Mouse (Mus musculus) limb, embryonic 14.5 days (tissue): ENCODE measurements around the gene Gm3173. TPM values are rescaled to one million over a fixed set of nuclear protein-coding genes. Genes with fewer than 3 reads are reported as not detected.
"Not testable (repeated sequence)": the region's sequence is repeated elsewhere in the genome, so short reads cannot be mapped to it uniquely, and the experiment has no call there.

ENCODE experiments used
- ATAC-seq: fragments of 200-750 bp; cut with Nextera tagmentation; 2 replicates; pipeline ENCODE4 v1.8.0; 2017; ENCODE audit warnings: low read depth, moderate number of reproducible peaks, moderate TSS enrichment; ENCODE audit not compliant: low FRiP score
- DNase-seq: peaks from one replicate; pipeline ENCODE4 v3.0.0-alpha.2; 2015; ENCODE audit warnings: low spot score
- H3K27ac ChIP-seq: fragments of 300-500 bp; sonication (generic); replicated peaks from 2 replicates; pipeline ENCODE4 v1.5.1; 2014; ENCODE audit warnings: low read depth, mild to moderate bottlenecking, low read length, moderate library complexity, mixed read lengths
- H3K27me3 ChIP-seq: fragments of 300-500 bp; sonication (generic); 2 replicates; pipeline ENCODE4 v1.6.1; 2014; ENCODE audit warnings: low read length, mixed read lengths; ENCODE audit not compliant: control insufficient read depth, insufficient read depth
- H3K36me3 ChIP-seq: fragments of 300-500 bp; sonication (generic); 2 replicates; pipeline ENCODE4 v1.6.1; 2014; ENCODE audit warnings: mild to moderate bottlenecking, low read length, moderate library complexity, mixed read lengths; ENCODE audit not compliant: control insufficient read depth, insufficient read depth
- H3K4me1 ChIP-seq: fragments of 300-500 bp; sonication (generic); 2 replicates; pipeline ENCODE4 v1.6.1; 2014; ENCODE audit warnings: antibody characterized with exemption, low read length, mixed read lengths; ENCODE audit not compliant: control insufficient read depth, insufficient read depth
- H3K4me2 ChIP-seq: fragments of 300-500 bp; sonication (generic); replicated peaks from 2 replicates; pipeline ENCODE4 v1.6.1; 2014; ENCODE audit warnings: low read depth, mild to moderate bottlenecking, low read length, moderate library complexity; ENCODE audit not compliant: severe bottlenecking
- H3K4me3 ChIP-seq: fragments of 300-500 bp; sonication (generic); replicated peaks from 2 replicates; pipeline ENCODE4 v1.5.1; 2014; ENCODE audit warnings: low read length
- H3K9ac ChIP-seq: fragments of 300-500 bp; sonication (generic); 2 replicates; pipeline ENCODE4 v1.6.1; 2014; ENCODE audit warnings: mild to moderate bottlenecking, low read depth, low read length, moderate library complexity; ENCODE audit not compliant: severe bottlenecking
- H3K9me3 ChIP-seq: fragments of 300-500 bp; sonication (generic); 2 replicates; pipeline ENCODE4 v1.6.1; 2016; ENCODE audit warnings: low read length; ENCODE audit not compliant: control insufficient read depth
- WGBS: fragments of 180-500 bp; shearing (Covaris S2); extraction: QIAGEN DNeasy Blood & Tissue Kit; methylation state at CpG from one replicate; pipeline ENCODE4 v1.1.7; 2014; 5-methylcytosine and 5-hydroxymethylcytosine counted together
- polyA plus RNA-seq, 2 experiments: library from polyadenylated mRNA; depleted of rRNA in 1 of 2; stranded (reverse) in 1 of 2; unstranded in 1 of 2; fragments of >200 nt; fragmentation: Nextera tagmentation in 1 of 2; extraction: Ambion mirVana in 1 of 2; gene quantifications; 2 replicates each; pipeline versions ENCODE4 v1.2.1 to v1.2.3; 2012 to 2014

Gm3173 gene
- polyA plus RNA-seq, 2 experiments: 2.8 TPM; not detected in 1

DNA sequence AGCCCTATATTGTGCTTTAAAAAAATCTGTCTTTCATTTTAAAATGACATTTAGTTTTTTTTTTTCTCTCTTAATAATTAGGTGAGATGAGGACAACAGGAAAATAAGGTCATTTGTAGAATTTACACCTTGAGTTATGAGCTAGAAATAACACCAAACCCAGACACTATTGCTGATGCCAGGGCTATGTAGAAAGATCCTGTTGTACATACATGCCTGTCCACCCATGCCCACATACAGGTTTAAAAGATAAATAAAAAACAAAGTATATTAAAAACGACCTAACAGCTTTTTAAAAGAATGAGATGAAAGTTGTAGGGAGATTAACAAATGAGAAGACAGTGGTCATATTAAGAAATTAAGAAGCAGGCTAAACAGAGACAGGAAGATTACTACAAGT is 20.9 kb upstream of the Gm3173 start:
- H3K9me3 ChIP-seq, H3K4me3 ChIP-seq, DNase-seq, H3K36me3 ChIP-seq, H3K27me3 ChIP-seq, H3K9ac ChIP-seq, H3K27ac ChIP-seq, H3K4me2 ChIP-seq, ATAC-seq, H3K4me1 ChIP-seq: not testable (repeated sequence)
- WGBS: 50% methylated on average over 1 of the region's 1 CpGs

DNA sequence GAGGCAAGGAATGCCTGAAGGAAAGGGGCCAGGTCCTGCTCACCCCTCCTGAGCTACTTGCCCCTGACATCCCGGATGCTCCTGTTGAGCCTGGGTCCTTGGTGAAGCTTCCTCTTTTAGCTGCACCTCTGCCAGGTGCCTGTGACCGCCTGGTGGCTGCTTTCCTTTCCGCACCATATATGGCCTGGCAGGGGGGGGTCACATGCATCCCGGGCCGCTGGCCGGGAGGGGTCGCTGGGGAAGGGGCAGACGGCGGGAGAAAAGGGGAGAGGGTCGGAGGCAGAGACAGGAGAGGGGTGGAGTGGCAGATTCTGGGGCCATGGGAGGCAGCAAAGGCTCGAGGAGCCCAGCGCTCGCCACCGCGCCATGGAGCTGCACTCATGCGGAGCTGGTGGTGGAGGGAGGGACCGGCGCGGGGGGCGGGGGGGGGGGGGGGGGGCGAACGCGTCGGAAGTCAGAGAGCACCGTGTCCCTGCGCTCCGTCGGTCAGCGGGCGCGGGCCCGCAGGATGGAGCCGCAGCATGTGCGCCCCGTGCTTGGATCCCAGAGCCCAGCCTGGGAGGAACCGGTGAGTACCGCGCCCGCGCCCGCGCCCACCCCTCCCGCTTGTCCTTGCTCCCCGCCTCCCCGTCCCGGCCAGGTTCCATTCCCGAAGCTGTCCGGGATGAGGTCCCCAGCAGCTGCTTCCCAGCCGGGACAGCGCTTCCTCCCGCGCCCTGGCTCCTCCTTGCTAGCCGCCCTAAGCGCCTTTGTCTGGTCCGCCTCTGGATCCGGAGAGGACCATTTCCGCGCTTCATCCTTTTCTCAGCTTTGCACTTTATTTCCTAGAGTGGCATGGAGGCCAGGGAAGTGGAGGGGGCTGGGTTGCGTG is 15.6 kb upstream of the Gm3173 start, which contains the start of gene Gm3164:
Gene Gm3164 (plus strand): TSS at position 484 of the 871 bp plus-strand sequence.
- ATAC-seq, H3K9me3 ChIP-seq, H3K27ac ChIP-seq, H3K9ac ChIP-seq, H3K36me3 ChIP-seq, H3K27me3 ChIP-seq, H3K4me1 ChIP-seq: not testable (repeated sequence)
- Histone ChIP-seq H3K4me2 (peak within 1 kb of the TSS; percentile 48), H3K4me3 (peak within 1 kb of the TSS; percentile 25)
- WGBS: 2% methylated on average over 34 of the region's 59 CpGs
- peak; percentile 2 for DNase-seq

DNA sequence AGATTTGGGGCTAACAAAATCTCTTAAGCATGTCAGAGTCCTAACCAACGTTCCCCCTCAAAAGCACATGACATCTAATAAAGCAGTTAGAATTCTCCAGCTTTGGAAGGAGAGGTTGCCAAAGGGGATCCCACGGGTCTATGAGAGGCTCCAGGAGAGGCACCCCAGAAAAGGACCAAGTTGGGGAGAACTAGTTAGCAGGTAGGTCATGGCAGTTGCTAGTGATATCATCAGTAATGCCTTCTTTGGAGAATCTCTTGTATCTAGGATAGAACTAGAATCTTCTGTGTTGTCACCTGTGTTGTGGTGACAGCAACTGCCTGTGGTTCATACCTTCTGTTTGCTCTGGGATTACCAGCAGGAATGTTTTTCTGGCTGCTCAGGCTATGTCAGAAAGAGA is 50.7 kb downstream of the Gm3173 start, which contains the start of gene Gm3182:
Gene Gm3182 (plus strand): TSS at position 301 of the 400 bp plus-strand sequence.
- not testable (repeated sequence) for H3K27me3 ChIP-seq, H3K27ac ChIP-seq, DNase-seq, H3K9me3 ChIP-seq, H3K9ac ChIP-seq, H3K4me1 ChIP-seq, ATAC-seq, H3K36me3 ChIP-seq, H3K4me3 ChIP-seq, H3K4me2 ChIP-seq
- no CpG with 5 or more reads among the region's 2 CpGs for WGBS

DNA sequence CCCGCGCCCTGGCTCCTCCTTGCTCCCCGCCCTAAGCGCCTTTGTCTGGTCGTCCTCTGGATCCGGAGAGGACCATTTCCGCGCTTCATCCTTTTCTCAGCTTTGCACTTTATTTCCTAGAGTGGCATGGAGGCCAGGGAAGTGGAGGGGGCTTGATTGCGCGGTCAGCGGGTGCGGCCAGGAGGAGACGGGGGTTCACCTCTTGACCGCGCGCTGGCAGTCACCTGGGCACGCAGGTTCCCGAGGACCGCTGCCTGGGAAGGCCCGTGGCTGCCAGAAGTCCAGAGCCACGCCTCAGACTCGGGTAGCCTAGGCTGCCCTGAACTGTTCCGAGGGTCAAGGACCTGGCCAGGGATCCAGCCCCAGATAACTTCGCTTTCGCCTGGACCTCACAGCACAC is 68.6 kb downstream of the Gm3173 start:
- H3K27ac ChIP-seq, H3K9ac ChIP-seq, ATAC-seq, H3K9me3 ChIP-seq, H3K27me3 ChIP-seq, DNase-seq, H3K36me3 ChIP-seq, H3K4me1 ChIP-seq: not testable (repeated sequence)
- WGBS: 2% methylated on average over 15 of the region's 25 CpGs
- H3K4me2 ChIP-seq: peak overlapping the region; percentile 37
- peak overlapping the region; percentile 21 for H3K4me3 ChIP-seq

DNA sequence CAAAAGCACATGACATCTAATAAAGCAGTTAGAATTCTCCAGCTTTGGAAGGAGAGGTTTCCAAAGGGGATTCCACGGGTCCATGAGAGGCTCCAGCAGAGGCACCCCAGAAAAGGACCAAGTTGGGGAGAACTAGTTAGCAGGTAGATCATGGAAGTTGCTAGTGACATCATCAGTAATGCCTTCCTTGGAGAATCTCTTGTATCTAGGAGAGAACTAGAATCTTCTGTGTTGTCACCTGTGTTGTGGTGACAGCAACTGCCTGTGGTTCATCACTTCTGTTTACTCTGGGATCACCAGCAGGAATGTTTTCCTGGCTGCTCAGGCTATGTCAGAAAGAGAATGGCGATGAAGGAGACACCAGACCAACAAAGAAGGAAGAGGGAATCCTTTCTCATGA is 124.3 kb downstream of the Gm3173 start, which contains the start of gene Gm3047:
Gene Gm3047 (plus strand): TSS at position 301 of the 400 bp plus-strand sequence.
- not testable (repeated sequence) for H3K4me2 ChIP-seq, ATAC-seq, H3K4me1 ChIP-seq, H3K27ac ChIP-seq, H3K9ac ChIP-seq, H3K9me3 ChIP-seq, H3K4me3 ChIP-seq, H3K36me3 ChIP-seq, DNase-seq, H3K27me3 ChIP-seq
- WGBS: no CpG with 5 or more reads among the region's 2 CpGs

Other genes starting within 250 kb of the Gm3173 start
- gene Gm2974, start 248.4 kb upstream of the Gm3173 start, polyA plus RNA-seq (2012; rRNA removed): 0.20 and 0.48 TPM in 2 replicates
- 0.17 and 0.35 TPM in 2 replicates for gene Gm2974, start 248.4 kb upstream of the Gm3173 start, polyA plus RNA-seq (2014; fragmentation: Nextera tagmentation; extraction: Ambion mirVana)
- not detected in 2 replicates for gene Gm3138, start 181.4 kb upstream of the Gm3173 start, polyA plus RNA-seq (2012; rRNA removed)
- not detected in 2 replicates for gene Gm3138, start 181.4 kb upstream of the Gm3173 start, polyA plus RNA-seq (2014; fragmentation: Nextera tagmentation; extraction: Ambion mirVana)
- not detected in 2 replicates for gene Gm3149, start 113.7 kb upstream of the Gm3173 start, polyA plus RNA-seq (2012; rRNA removed)
- not detected in 2 replicates for gene Gm3149, start 113.7 kb upstream of the Gm3173 start, polyA plus RNA-seq (2014; fragmentation: Nextera tagmentation; extraction: Ambion mirVana)
- gene 2610042L04Rik, start 96.2 kb upstream of the Gm3173 start, polyA plus RNA-seq (2012; rRNA removed): 0.15 and 0.38 TPM in 2 replicates
- gene 2610042L04Rik, start 96.2 kb upstream of the Gm3173 start, polyA plus RNA-seq (2014; fragmentation: Nextera tagmentation; extraction: Ambion mirVana): 0.12 and 0.28 TPM in 2 replicates
- gene Gm3159, start 33.5 kb upstream of the Gm3173 start, polyA plus RNA-seq (2012; rRNA removed): not detected in 2 replicates
- gene Gm3159, start 33.5 kb upstream of the Gm3173 start, polyA plus RNA-seq (2014; fragmentation: Nextera tagmentation; extraction: Ambion mirVana): not detected in 2 replicates
- gene Gm3164, start 15.5 kb upstream of the Gm3173 start, polyA plus RNA-seq (2012; rRNA removed): 0.23 and 0.58 TPM in 2 replicates
- gene Gm3164, start 15.5 kb upstream of the Gm3173 start, polyA plus RNA-seq (2014; fragmentation: Nextera tagmentation; extraction: Ambion mirVana): 0.59 and 0.82 TPM in 2 replicates
- gene Gm3182, start 50.8 kb downstream of the Gm3173 start, polyA plus RNA-seq (2012; rRNA removed): not detected in 2 replicates
- not detected in 2 replicates for gene Gm3182, start 50.8 kb downstream of the Gm3173 start, polyA plus RNA-seq (2014; fragmentation: Nextera tagmentation; extraction: Ambion mirVana)
- gene Gm3047, start 124.4 kb downstream of the Gm3173 start, polyA plus RNA-seq (2012; rRNA removed): not detected in 2 replicates
- not detected in 2 replicates for gene Gm3047, start 124.4 kb downstream of the Gm3173 start, polyA plus RNA-seq (2014; fragmentation: Nextera tagmentation; extraction: Ambion mirVana)
- not detected in 2 replicates for gene Gm8159, start 201.4 kb downstream of the Gm3173 start, polyA plus RNA-seq (2012; rRNA removed)
- gene Gm8159, start 201.4 kb downstream of the Gm3173 start, polyA plus RNA-seq (2014; fragmentation: Nextera tagmentation; extraction: Ambion mirVana): not detected in 2 replicates
- 0.05 TPM in 1 of 2 replicates, not detected in the other for gene Gm3239, start 233.2 kb downstream of the Gm3173 start, polyA plus RNA-seq (2012; rRNA removed)
- gene Gm3239, start 233.2 kb downstream of the Gm3173 start, polyA plus RNA-seq (2014; fragmentation: Nextera tagmentation; extraction: Ambion mirVana): not detected in 2 replicates